Mouse (Mus musculus) forebrain, embryonic 12.5 days (tissue): ENCODE measurements around the gene Gpr155. TPM values are rescaled to one million over a fixed set of nuclear protein-coding genes. Genes with fewer than 3 reads are reported as not detected.

Experiments used
- ATAC-seq: fragments of 200-750 bp; cut with Nextera tagmentation; 2 replicates; pipeline ENCODE4 v1.8.0; 2017; ENCODE audit warnings: moderate TSS enrichment; ENCODE audit not compliant: low FRiP score
- H3K27ac ChIP-seq: fragments of 300-500 bp; sonication (generic); 2 replicates; pipeline ENCODE4 v1.5.1; 2016; ENCODE audit warnings: mild to moderate bottlenecking
- H3K27me3 ChIP-seq: fragments of 300-500 bp; sonication (generic); 2 replicates; pipeline ENCODE4 v1.6.1; 2016; ENCODE audit warnings: mild to moderate bottlenecking
- H3K36me3 ChIP-seq: fragments of 300-500 bp; sonication (generic); replicated peaks from 2 replicates; pipeline ENCODE4 v1.6.1; 2016; ENCODE audit warnings: mild to moderate bottlenecking
- H3K4me1 ChIP-seq: fragments of 300-500 bp; sonication (generic); 2 replicates; pipeline ENCODE4 v1.6.1; 2016
- H3K4me2 ChIP-seq: fragments of 300-500 bp; sonication (generic); 2 replicates; pipeline ENCODE4 v1.6.1; 2016; ENCODE audit warnings: mild to moderate bottlenecking, moderate library complexity
- H3K4me3 ChIP-seq: fragments of 300-500 bp; sonication (generic); replicated peaks from 2 replicates; pipeline ENCODE4 v1.5.1; 2016; ENCODE audit warnings: mild to moderate bottlenecking
- H3K9ac ChIP-seq: fragments of 300-500 bp; sonication (generic); 2 replicates; pipeline ENCODE4 v1.6.1; 2016; ENCODE audit warnings: mild to moderate bottlenecking
- H3K9me3 ChIP-seq: fragments of 300-500 bp; sonication (generic); 2 replicates; pipeline ENCODE4 v1.6.1; 2016
- WGBS: fragments of 180-500 bp; shearing (Covaris S2); methylation state at CpG from one replicate; pipeline ENCODE4 v1.1.7; 2016; 5-methylcytosine and 5-hydroxymethylcytosine counted together
- polyA plus RNA-seq: library from polyadenylated mRNA; unstranded; fragments of >200 nt; fragmentation: Nextera tagmentation; extraction: Ambion mirVana; gene quantifications from 2 replicates; pipeline ENCODE4 v1.2.1, GENCODE M21; 2016

Gpr155 gene
- polyA plus RNA-seq, 1 experiment from 2014 or later, result 7.3 TPM

DNA sequence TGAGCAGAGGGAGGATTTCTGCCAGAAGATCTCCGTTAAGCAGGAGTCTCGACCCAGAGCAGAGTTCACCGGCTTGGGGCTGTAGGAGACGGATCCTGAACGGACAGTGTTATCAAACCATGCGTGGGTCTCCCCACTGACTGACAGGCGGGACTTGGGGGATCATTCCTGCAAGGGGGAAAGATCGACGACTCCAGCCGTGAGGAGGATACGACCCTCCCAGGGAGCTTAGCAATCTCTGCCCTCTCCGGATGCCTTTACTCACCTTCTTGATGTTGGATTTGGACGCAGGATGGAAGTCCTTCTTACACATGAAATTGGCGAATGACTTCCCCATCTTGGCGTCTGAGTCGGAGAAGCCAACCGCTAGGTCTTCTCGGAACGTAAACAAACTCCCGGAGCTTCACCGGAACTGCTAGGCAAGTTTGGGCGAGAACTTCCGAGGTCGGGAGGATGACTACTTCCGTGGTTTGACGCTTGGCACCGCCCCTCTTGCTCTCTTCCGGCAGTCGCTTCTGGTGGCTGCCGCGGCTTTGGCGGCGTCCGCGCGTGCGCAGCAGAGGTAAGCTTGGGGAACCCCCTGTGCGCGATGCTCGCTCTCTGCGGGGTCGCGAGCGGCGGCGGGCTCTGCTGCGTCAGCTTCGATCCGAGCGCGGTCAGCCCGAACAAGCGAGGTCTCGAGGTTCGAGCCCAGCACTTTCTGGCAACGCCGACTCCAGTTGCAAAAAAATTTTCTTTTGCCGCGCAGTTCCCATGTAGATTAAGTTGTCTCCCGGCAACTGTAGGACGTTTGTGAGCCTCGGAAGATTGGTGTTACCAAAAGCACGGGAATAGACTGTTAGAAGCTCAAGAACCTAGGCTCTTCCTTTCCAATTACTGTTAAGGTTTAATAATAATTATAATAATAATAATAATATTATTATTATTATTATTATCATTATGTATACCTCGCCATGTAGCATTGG lies 73.9 kb downstream of the Gpr155 start, which contains the start of the genes Scrn3 and Cir1:
Gene Scrn3 (plus strand): TSS at position 450 of the 965 bp plus-strand sequence.
Gene Cir1 (minus strand): TSS at position 550 of the 965 bp plus-strand sequence.
- ATAC-seq, result peak; percentile 97
- WGBS, result under 1% methylated on average over 64 of the region's 64 CpGs
- H3K36me3 ChIP-seq, result peaks cover 19% of the 10 kb centered on the region

DNA sequence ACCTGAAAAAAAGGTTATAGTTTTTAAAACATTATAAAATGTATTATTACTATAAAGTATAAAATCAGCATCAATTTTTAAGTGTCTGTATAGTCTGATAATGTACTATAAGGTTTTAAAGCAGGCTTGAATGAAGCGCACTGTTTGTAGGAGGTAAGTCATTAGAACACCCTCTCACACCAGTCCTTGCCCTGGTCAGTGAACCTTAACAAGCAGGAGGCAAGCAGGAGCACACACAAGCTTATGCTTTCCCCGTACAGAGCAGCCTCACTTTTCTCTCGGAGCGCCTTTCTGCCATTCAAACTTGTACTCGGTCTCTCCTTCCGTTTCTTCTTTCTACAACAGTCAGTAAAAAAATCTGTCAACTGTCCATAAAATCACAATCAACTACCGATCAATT lies 80.4 kb downstream of the Gpr155 start:
- Histone ChIP-seq H3K36me3 (peaks cover 46% of the 10 kb centered on the region), H3K9ac (no peak overlapping the region), H3K27me3 (no peaks in the 10 kb centered on the region), H3K4me1 (peaks cover 2% of the 10 kb centered on the region; the same call in 1 of the 2 replicates), H3K4me2 (no peak overlapping the region), H3K9me3 (no peaks in the 10 kb centered on the region), H3K4me3 (no peak overlapping the region), H3K27ac (no peak overlapping the region)
- 90% methylated on average over 7 of the region's 7 CpGs for WGBS
- ATAC-seq, result no peak

More for the DNA sequence above, 73.9 kb downstream of the Gpr155 start, which contains the start of the genes Scrn3 and Cir1:
- Histone ChIP-seq H3K9ac (peak within 1 kb of the TSS; percentile 61), H3K4me3 (peak within 1 kb of the TSS; percentile 70), H3K9me3 (no peaks in the 10 kb centered on the region), H3K27ac (peak within 1 kb of the TSS; percentile 78), H3K4me2 (peak within 1 kb of the TSS; percentile 90), H3K4me1 (peaks cover 15% of the 10 kb centered on the region), H3K27me3 (no peaks in the 10 kb centered on the region)

DNA sequence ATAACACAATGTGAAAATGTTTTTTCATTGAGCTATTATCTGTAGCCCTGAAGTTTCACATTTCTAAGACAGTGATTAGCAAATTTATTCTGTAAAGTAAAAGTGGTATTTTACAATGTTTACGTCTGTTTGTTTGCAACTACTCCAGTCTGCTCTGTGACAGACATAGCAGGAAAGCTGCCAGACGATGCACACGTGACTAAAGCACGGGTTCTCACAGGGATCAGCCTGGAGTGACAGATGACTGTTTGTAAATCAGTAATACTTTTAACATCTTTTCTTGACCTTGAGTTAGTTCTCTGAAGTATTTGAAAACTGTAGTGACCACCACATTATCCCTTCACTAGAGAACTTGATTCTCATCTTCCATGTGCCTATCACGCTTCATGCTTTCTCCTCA lies 81.9 kb downstream of the Gpr155 start:
- WGBS, result 93% methylated on average over 5 of the region's 5 CpGs
- no peaks in the 10 kb centered on the region for H3K27me3 ChIP-seq
- H3K27ac ChIP-seq, result no peak overlapping the region
- H3K4me3 ChIP-seq, result no peak overlapping the region
- no peak overlapping the region for H3K4me2 ChIP-seq
- H3K9me3 ChIP-seq, result no peaks in the 10 kb centered on the region
- ATAC-seq, result no peak
- H3K4me1 ChIP-seq, result no peaks in the 10 kb centered on the region
- peaks cover 41% of the 10 kb centered on the region for H3K36me3 ChIP-seq
- H3K9ac ChIP-seq, result no peak overlapping the region

GRCm38 (mm10) chr2:73302722-73303121 lies 83.7 kb downstream of the Gpr155 start:
- WGBS, result 94% methylated on average over 9 of the region's 9 CpGs
- ATAC-seq, result no peak
- no peak overlapping the region for H3K4me3 ChIP-seq
- H3K4me1 ChIP-seq, result no peaks in the 10 kb centered on the region
- H3K9ac ChIP-seq, result no peak overlapping the region
- no peak overlapping the region for H3K4me2 ChIP-seq
- H3K27me3 ChIP-seq, result no peaks in the 10 kb centered on the region
- H3K36me3 ChIP-seq, result peaks cover 30% of the 10 kb centered on the region
- no peak overlapping the region for H3K27ac ChIP-seq
- H3K9me3 ChIP-seq, result no peaks in the 10 kb centered on the region

GRCm38 (mm10) chr2:73301979-73302378 lies 84.4 kb downstream of the Gpr155 start:
- no peak overlapping the region for H3K4me2 ChIP-seq

GRCm38 (mm10) chr2:73298841-73299240 lies 87.5 kb downstream of the Gpr155 start:
- Histone ChIP-seq H3K36me3 (peaks cover 7% of the 10 kb centered on the region), H3K4me1 (no peaks in the 10 kb centered on the region), H3K4me2 (no peak overlapping the region), H3K9ac (no peak overlapping the region), H3K4me3 (no peak overlapping the region), H3K27ac (no peak overlapping the region), H3K27me3 (no peaks in the 10 kb centered on the region), H3K9me3 (no peaks in the 10 kb centered on the region)
- no peak for ATAC-seq
- WGBS, result 50% methylated on average over 3 of the region's 3 CpGs

More at GRCm38 (mm10) chr2:73301979-73302378, 84.4 kb downstream of the Gpr155 start:
- Histone ChIP-seq H3K27me3 (no peaks in the 10 kb centered on the region), H3K9me3 (no peaks in the 10 kb centered on the region), H3K36me3 (peaks cover 23% of the 10 kb centered on the region), H3K4me3 (no peak overlapping the region), H3K9ac (no peak overlapping the region), H3K27ac (no peak overlapping the region), H3K4me1 (no peaks in the 10 kb centered on the region)
- ATAC-seq, result no peak
- 88% methylated on average over 1 of the region's 1 CpGs for WGBS

GRCm38 (mm10) chr2:73298154-73298553 lies 88.2 kb downstream of the Gpr155 start:
- H3K4me3 ChIP-seq, result no peak overlapping the region
- no peaks in the 10 kb centered on the region for H3K27me3 ChIP-seq
- 82% methylated on average over 7 of the region's 7 CpGs for WGBS
- no peak overlapping the region for H3K4me2 ChIP-seq
- no peaks in the 10 kb centered on the region for H3K9me3 ChIP-seq
- no peak overlapping the region for H3K27ac ChIP-seq
- H3K9ac ChIP-seq, result no peak overlapping the region
- no peaks in the 10 kb centered on the region for H3K4me1 ChIP-seq
- H3K36me3 ChIP-seq, result peaks cover 7% of the 10 kb centered on the region; the same call in 1 of the 2 replicates
- no peak for ATAC-seq

- no peaks in the 10 kb centered on the region for H3K9me3 ChIP-seq
- H3K4me1 ChIP-seq, result no peaks in the 10 kb centered on the region
- ATAC-seq, result no peak
- 86% methylated on average over 7 of the region's 7 CpGs for WGBS
- no peak overlapping the region for H3K9ac ChIP-seq
- no peak overlapping the region for H3K27ac ChIP-seq
- no peak overlapping the region for H3K4me2 ChIP-seq
- peaks cover 4% of the 10 kb centered on the region; the same call in 1 of the 2 replicates for H3K36me3 ChIP-seq
- H3K27me3 ChIP-seq, result no peaks in the 10 kb centered on the region
- no peak overlapping the region for H3K4me3 ChIP-seq
Observed at GRCm38 (mm10) chr2:73295023-73295422, 91.3 kb downstream of the Gpr155 start.

Other genes with a start within 250 kb of the Gpr155 start
- gene Ola1, start 167.6 kb downstream of the Gpr155 start, polyA plus RNA-seq, result 104 and 106 TPM in 2 replicates
- 12.9 and 16.1 TPM in 2 replicates for gene Sp9, start 114.6 kb downstream of the Gpr155 start, polyA plus RNA-seq
- gene Scrn3, start 74.0 kb downstream of the Gpr155 start, polyA plus RNA-seq, result 10.9 and 12.7 TPM in 2 replicates
- gene Cir1, start 73.9 kb downstream of the Gpr155 start, polyA plus RNA-seq, result 24.0 and 26.1 TPM in 2 replicates
- 4.3 and 5.5 TPM in 2 replicates for gene Wipf1, start 143.2 kb upstream of the Gpr155 start, polyA plus RNA-seq
- gene Chrna1, start 193.8 kb upstream of the Gpr155 start, polyA plus RNA-seq, result 0.10 and 0.15 TPM in 2 replicates